Mouse (Mus musculus): Measurements from ENCODE around the gene Abhd2. TPM values are rescaled to one million over a fixed set of nuclear protein-coding genes. Genes with fewer than 3 reads are reported as not detected.

Gene Abhd2
- polyA plus RNA-seq, 1 experiment from 2014 or later = 4.3 TPM

DNA sequence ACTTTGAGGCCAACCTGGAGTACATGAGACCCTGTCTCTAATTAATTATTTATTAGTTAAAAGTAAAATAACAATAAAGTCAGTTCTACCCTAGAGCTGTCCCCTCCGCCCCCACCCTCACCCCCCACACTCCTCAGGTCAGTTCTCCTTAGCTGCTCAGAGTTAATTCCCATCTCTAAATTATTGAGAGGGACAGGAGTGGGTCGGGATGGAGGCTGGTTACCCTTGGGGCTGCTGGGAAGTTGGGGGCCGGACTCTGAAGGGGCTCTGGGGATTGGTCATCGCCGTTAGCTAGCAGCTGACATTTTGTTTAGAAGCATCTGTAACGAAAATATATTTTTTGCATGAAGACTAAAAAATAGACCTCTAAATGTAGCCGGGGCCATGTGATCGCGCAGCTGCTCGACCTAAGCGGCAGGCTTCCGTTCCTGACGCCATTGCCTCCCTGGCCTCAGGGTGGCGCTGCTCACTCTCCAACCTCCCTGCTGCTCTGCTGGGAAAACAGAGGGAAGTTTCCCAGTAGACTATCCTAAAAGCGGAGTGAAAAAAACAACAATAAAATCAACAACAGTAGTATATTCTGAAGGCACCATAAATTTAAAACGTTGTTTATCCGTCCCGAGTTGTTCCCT is 26.8 kb upstream of the Abhd2 start:
- 11% methylated on average over 18 of the region's 18 CpGs for WGBS
- no peaks in the 10 kb centered on the region for H3K36me3 ChIP-seq
- H3K9ac ChIP-seq = peak overlapping the region; percentile 60
- ATAC-seq (ENCODE audit: extremely low read depth, insufficient number of reproducible peaks, low FRiP score, low TSS enrichment) = no peak
- peak overlapping the region; percentile 27 for H3K4me3 ChIP-seq
- H3K4me2 ChIP-seq = peak overlapping the region; percentile 61
- peaks cover 21% of the 10 kb centered on the region for H3K4me1 ChIP-seq
- no peak overlapping the region for H3K27ac ChIP-seq (replicated peaks)
- H3K27me3 ChIP-seq (replicated peaks) = peaks cover 21% of the 10 kb centered on the region; the same call in 1 of the 2 replicates
- no peaks in the 10 kb centered on the region for H3K9me3 ChIP-seq

DNA sequence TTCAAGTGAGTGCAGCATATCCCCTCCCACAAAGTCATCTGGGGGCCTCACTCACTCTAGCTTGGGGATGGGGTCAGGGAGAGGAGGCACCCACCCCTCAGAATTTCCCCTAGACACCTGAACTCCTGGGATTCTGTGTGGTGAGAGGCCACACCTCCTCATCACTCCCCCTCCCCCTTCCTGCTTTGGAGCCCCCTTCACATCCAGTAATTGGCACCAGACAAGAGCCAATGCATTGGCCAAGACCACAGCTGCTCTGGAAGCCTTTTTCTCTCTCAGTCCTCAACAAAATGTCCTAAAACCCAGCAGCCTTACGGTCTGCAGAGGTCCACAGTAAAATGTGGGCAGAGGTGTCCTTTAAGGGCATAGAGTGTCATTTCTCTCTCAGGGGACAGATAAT is 25.6 kb upstream of the Abhd2 start:
- Histone ChIP-seq H3K9me3 (no peaks in the 10 kb centered on the region), H3K27me3 (replicated peaks) (peaks cover 16% of the 10 kb centered on the region; the same call in 1 of the 2 replicates), H3K4me3 (no peak overlapping the region), H3K36me3 (no peaks in the 10 kb centered on the region), H3K4me2 (no peak overlapping the region), H3K27ac (replicated peaks) (no peak overlapping the region), H3K9ac (no peak overlapping the region), H3K4me1 (peaks cover 21% of the 10 kb centered on the region)
- WGBS = 41% methylated on average over 1 of the region's 1 CpGs
- ATAC-seq (ENCODE audit: extremely low read depth, insufficient number of reproducible peaks, low FRiP score, low TSS enrichment) = no peak

DNA sequence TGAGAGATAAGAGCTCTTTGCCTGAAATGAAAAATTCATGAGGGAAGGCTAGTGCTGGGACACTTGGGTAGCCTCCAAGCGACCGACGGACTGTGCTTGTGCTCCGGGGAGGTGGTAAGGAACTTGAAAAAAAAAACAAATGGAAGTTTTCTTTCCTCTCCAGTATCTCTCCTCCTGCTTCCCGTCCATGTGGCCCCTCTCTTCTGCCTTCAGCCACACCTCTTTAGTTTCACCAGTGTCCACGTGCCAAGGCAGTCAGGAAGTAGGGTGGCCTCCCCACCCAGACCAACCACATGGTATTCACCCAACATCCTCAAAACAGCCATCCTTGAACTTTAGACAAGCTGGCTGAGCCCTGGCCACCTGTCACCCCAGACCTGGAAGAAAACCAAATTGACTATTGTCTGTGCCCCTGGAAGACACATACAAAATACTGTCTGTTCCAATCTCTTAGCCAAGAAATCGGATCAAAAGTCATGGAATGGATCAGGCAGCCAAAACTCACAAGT is 25.1 kb upstream of the Abhd2 start:
- Histone ChIP-seq H3K36me3 (no peaks in the 10 kb centered on the region), H3K27ac (replicated peaks) (no peak overlapping the region), H3K27me3 (replicated peaks) (peaks cover 10% of the 10 kb centered on the region; the same call in 1 of the 2 replicates), H3K9ac (no peak overlapping the region), H3K4me2 (no peak overlapping the region), H3K4me3 (no peak overlapping the region), H3K9me3 (no peaks in the 10 kb centered on the region), H3K4me1 (peaks cover 21% of the 10 kb centered on the region)
- no peak for ATAC-seq (ENCODE audit: extremely low read depth, insufficient number of reproducible peaks, low FRiP score, low TSS enrichment)
- 33% methylated on average over 7 of the region's 7 CpGs for whole genome bisulfite sequencing

DNA sequence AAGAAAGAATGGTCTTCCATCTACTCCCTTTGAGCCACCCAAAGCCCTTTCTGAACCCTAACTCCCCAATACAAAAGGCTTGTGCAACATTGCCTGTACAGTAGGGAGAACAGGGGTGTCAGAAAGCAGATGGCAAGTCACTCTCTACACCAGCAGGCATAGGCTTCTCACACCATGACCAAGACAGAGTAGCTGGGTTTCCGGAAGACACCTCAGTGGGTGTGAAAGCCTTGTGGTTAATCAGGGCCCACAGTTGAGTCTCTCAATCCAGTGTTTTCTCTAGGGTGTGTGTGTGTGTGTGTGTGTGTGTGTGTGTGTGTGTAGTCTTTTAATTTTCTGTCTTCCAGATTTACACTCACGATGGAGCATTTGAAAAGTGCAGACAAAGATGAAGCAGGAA is 23.4 kb upstream of the Abhd2 start:
- H3K4me2 ChIP-seq = no peak overlapping the region
- no peaks in the 10 kb centered on the region for H3K9me3 ChIP-seq
- no peak for ATAC-seq (ENCODE audit: extremely low read depth, insufficient number of reproducible peaks, low FRiP score, low TSS enrichment)
- no peak overlapping the region for H3K9ac ChIP-seq
- peaks cover 6% of the 10 kb centered on the region; the same call in 1 of the 2 replicates for H3K27me3 ChIP-seq (replicated peaks)
- no peaks in the 10 kb centered on the region for H3K36me3 ChIP-seq
- 86% methylated on average over 2 of the region's 2 CpGs for WGBS
- no peak overlapping the region for H3K4me3 ChIP-seq
- H3K4me1 ChIP-seq = peaks cover 14% of the 10 kb centered on the region
- no peak overlapping the region for H3K27ac ChIP-seq (replicated peaks)

DNA sequence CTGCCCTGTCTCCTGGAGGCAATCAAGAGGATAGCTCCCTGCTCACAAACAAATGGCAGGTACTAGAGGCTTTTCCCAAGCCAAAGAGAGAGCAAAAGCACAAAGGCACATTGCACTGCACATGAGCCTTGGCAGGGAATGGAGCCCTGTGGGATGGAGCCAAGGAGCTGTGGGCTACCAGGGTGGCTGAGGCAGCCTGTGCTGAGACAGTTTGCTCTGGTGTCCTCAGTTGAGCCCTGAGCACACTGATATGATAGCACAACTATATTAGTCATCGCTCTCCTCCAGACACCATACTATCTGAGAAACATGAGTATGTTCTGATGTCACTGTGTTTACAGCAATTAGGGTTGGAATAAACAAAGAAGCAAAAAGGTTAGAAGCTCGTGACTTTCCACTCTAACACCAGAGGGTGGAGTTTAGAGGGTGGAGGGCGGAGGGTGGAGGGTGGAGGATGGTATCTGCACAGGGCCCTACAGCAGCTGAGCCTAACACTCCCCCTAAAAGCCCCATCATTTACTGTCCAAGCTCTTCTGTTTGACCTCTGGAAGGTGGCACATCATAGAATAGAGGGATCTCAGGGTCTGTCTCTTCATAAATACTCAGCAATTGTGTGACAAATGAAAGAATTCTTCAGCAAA is 18.6 kb upstream of the Abhd2 start:
- no peak overlapping the region for H3K27ac ChIP-seq (replicated peaks)
- no peak overlapping the region for H3K4me3 ChIP-seq
- no peaks in the 10 kb centered on the region for H3K27me3 ChIP-seq (replicated peaks)
- H3K9me3 ChIP-seq = no peaks in the 10 kb centered on the region
- H3K4me1 ChIP-seq = no peaks in the 10 kb centered on the region
- 66% methylated on average over 3 of the region's 3 CpGs for WGBS
- no peak for ATAC-seq (ENCODE audit: extremely low read depth, insufficient number of reproducible peaks, low FRiP score, low TSS enrichment)
- H3K9ac ChIP-seq = no peak overlapping the region
- H3K36me3 ChIP-seq = no peaks in the 10 kb centered on the region
- no peak overlapping the region for H3K4me2 ChIP-seq

DNA sequence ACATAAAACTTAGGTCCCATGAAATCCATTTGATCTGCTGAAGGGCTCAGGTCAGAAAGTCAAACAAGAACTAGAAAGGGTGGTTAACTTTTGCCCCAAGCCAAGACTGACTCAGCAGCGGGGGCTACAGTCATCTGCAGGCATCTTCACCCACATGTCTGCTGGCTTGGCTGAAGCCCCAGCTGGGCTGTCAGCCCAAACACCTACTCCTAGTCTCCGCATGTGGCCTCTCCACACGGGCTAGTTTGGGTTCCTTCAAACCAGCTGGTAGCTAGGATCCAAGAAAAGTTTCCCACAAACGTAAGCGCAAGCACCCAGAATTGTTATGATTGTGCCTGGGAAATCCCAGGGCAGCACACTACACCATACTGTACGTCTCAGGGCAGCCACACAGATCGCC is 17.6 kb upstream of the Abhd2 start:
- Histone ChIP-seq H3K4me2 (no peak overlapping the region), H3K27ac (replicated peaks) (no peak overlapping the region), H3K36me3 (no peaks in the 10 kb centered on the region), H3K4me1 (no peaks in the 10 kb centered on the region), H3K9me3 (no peaks in the 10 kb centered on the region), H3K9ac (no peak overlapping the region), H3K27me3 (replicated peaks) (no peaks in the 10 kb centered on the region), H3K4me3 (no peak overlapping the region)
- no peak for ATAC-seq (ENCODE audit: extremely low read depth, insufficient number of reproducible peaks, low FRiP score, low TSS enrichment)
- 81% methylated on average over 7 of the region's 7 CpGs for WGBS

DNA sequence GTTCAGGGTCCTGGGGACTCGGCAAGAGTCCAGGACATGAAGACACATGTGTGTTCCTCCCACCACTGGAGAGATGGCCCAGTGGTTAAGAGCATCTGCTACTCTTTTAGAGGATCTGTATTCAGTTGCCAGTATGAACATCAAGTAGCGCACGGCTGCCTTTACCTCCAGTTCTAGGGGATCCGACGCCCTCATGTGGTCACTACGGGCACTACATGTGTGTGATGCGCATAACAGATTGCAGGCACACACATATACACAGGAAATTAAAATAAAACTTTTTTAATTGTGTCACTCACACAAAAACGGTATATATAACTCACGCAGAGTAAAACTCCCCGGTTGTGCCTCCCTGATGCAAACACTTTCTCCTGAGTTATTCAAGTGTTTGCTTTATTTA is 17.2 kb upstream of the Abhd2 start:
- no peak for ATAC-seq (ENCODE audit: extremely low read depth, insufficient number of reproducible peaks, low FRiP score, low TSS enrichment)
- H3K9me3 ChIP-seq = no peaks in the 10 kb centered on the region
- no peaks in the 10 kb centered on the region for H3K4me1 ChIP-seq
- no peak overlapping the region for H3K4me2 ChIP-seq
- H3K9ac ChIP-seq = no peak overlapping the region
- no peaks in the 10 kb centered on the region for H3K36me3 ChIP-seq
- H3K27ac ChIP-seq (replicated peaks) = no peak overlapping the region
- 84% methylated on average over 10 of the region's 10 CpGs for WGBS
- no peaks in the 10 kb centered on the region for H3K27me3 ChIP-seq (replicated peaks)
- no peak overlapping the region for H3K4me3 ChIP-seq

DNA sequence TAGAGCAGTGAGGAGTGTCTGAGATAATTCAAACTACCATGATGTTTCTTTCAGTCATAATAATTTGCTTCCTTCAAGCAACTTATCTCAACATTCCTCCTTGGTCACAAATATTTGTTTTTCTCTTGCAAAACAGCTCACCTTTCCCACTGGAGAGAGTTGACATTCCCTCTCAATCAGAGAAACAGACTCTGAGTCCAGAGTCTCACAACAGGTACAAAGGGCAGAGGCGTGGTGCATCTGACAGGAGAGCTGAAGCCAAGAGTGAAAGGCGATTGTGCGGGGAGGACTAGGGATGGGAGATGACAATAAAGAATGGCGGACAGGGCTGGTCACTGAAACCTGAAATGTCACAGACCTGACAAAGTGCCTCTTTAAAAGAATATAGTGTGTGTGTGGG is 16.3 kb upstream of the Abhd2 start:
- Histone ChIP-seq H3K4me3 (no peak overlapping the region), H3K36me3 (no peaks in the 10 kb centered on the region), H3K4me1 (no peaks in the 10 kb centered on the region), H3K4me2 (no peak overlapping the region), H3K27ac (replicated peaks) (no peak overlapping the region), H3K9ac (no peak overlapping the region), H3K27me3 (replicated peaks) (no peaks in the 10 kb centered on the region), H3K9me3 (no peaks in the 10 kb centered on the region)
- ATAC-seq (ENCODE audit: extremely low read depth, insufficient number of reproducible peaks, low FRiP score, low TSS enrichment) = no peak
- WGBS = 91% methylated on average over 4 of the region's 4 CpGs

DNA sequence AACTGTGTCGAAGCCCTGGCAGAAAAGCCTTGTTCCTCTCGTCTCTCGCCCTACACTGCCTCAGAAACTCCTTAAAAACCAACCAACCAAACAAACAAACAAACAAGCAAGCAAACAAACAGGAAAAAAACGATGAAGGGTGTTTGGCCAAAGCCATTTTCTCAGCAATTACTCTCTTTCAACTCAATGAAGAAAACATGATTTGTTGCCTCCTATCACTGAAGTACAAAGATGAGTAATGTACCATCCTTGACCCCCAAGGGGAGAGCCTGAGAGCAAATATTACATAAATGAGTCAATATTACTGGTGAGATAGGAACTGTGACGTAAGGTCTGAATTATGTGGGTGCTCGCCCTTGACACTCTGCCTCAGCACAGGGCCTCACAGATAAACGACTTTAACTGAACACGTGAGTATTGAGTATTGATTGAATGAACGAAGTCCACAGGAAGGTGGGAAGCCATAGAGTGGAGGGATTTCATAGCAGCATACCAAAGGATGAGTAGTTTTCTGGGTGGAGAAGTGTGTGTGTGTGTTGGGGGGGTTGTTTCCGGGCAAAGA is 13.9 kb upstream of the Abhd2 start:
- 77% methylated on average over 10 of the region's 10 CpGs for WGBS
- Histone ChIP-seq H3K27ac (replicated peaks) (no peak overlapping the region), H3K4me1 (no peaks in the 10 kb centered on the region), H3K4me3 (no peak overlapping the region), H3K4me2 (no peak overlapping the region), H3K36me3 (no peaks in the 10 kb centered on the region), H3K9me3 (no peaks in the 10 kb centered on the region), H3K9ac (no peak overlapping the region), H3K27me3 (replicated peaks) (no peaks in the 10 kb centered on the region; the same call in 1 of the 2 replicates)
- no peak for ATAC-seq (ENCODE audit: extremely low read depth, insufficient number of reproducible peaks, low FRiP score, low TSS enrichment)

DNA sequence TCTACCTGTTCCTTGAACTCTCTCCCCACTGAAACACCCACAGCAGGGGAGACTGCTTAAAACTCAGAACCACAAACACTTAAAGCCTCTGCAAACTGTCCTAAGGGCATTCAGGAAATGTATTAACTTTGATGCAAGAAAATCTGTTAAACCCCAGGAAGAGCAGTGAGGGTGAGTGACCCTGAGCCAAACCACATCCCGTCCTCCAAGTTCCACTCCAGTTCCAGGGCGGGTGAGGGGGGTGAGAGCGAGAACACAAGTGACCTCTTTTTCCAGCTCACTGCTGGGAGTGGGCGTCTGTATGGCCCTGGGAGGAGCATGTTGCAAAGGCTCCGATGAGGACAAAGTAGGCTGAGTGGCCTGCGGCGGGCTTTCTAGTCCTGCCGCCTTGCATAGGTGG is 10.5 kb upstream of the Abhd2 start:
- Histone ChIP-seq H3K36me3 (no peaks in the 10 kb centered on the region), H3K9ac (no peak overlapping the region), H3K4me3 (no peak overlapping the region), H3K27ac (replicated peaks) (no peak overlapping the region), H3K4me1 (no peaks in the 10 kb centered on the region; the same call in 1 of the 2 replicates), H3K9me3 (no peaks in the 10 kb centered on the region), H3K4me2 (no peak overlapping the region), H3K27me3 (replicated peaks) (no peaks in the 10 kb centered on the region; the same call in 1 of the 2 replicates)
- 69% methylated on average over 8 of the region's 8 CpGs for WGBS
- ATAC-seq (ENCODE audit: extremely low read depth, insufficient number of reproducible peaks, low FRiP score, low TSS enrichment) = no peak

DNA sequence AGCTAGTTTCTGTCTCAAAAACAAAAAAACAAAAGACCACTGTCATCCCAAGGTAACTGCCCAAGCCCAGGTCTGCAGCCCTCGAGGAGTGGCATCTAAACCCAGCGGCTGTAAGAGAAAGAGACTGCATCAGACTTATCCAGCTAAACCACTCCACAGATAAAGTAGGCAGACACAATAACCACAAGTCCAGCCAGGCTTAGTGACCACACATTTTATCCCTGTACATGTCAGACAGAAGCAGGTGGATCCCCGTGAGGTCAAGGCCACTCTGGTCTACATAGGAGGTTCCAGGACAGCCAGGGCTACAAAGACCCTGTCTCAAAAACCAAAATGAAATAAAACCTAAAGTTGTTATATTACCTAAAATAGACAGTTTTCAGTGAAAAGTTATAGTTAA is 9.2 kb upstream of the Abhd2 start:
- WGBS = 68% methylated on average over 3 of the region's 3 CpGs
- Histone ChIP-seq H3K27ac (replicated peaks) (no peak overlapping the region), H3K9me3 (no peaks in the 10 kb centered on the region), H3K4me1 (peaks cover 4% of the 10 kb centered on the region; the same call in 1 of the 2 replicates), H3K4me3 (no peak overlapping the region), H3K27me3 (replicated peaks) (no peaks in the 10 kb centered on the region; the same call in 1 of the 2 replicates), H3K4me2 (no peak overlapping the region), H3K9ac (no peak overlapping the region), H3K36me3 (no peaks in the 10 kb centered on the region)
- ATAC-seq (ENCODE audit: extremely low read depth, insufficient number of reproducible peaks, low FRiP score, low TSS enrichment) = no peak

Measured in heart, embryonic 13.5 days (tissue).